Mouse (Mus musculus): ENCODE results near the gene Ahcyl1. TPM values are rescaled to one million over a fixed set of nuclear protein-coding genes. Genes with fewer than 3 reads are reported as not detected.

Ahcyl1 gene
- polyA plus RNA-seq (2015; fragmentation: Illumina TruSeq; extraction: RNeasy Lipid Tissue Mini Kit (QIAGEN cat#74804); ENCODE audit: insufficient read depth, low read depth, low replicate concordance) = 24.6 TPM

GRCm38 (mm10) chr3:107695948-107696881 lies at the start of gene Ahcyl1:
TSS of gene Ahcyl1 (minus strand) at chr3:107696560.

GRCm38 (mm10) chr3:107631523-107631958 lies 64.8 kb downstream of the Ahcyl1 start, which contains the start of gene Strip1:
TSS of gene Strip1 (minus strand) at chr3:107631694.

GRCm38 (mm10) chr3:107630682-107631522 lies 65.5 kb downstream of the Ahcyl1 start, which contains the start of gene Gm10961:
TSS of gene Gm10961 (plus strand) at chr3:107631322.

Other genes starting within 250 kb of the Ahcyl1 start
- gene Kcnc4, start 237.0 kb downstream of the Ahcyl1 start, polyA plus RNA-seq (2015; fragmentation: Illumina TruSeq; extraction: RNeasy Lipid Tissue Mini Kit (QIAGEN cat#74804); ENCODE audit: insufficient read depth, low read depth, low replicate concordance) = not detected
- 2.5 TPM for gene Slc6a17, start 178.5 kb downstream of the Ahcyl1 start, polyA plus RNA-seq (2015; fragmentation: Illumina TruSeq; extraction: RNeasy Lipid Tissue Mini Kit (QIAGEN cat#74804); ENCODE audit: insufficient read depth, low read depth, low replicate concordance)
- not detected for gene Ubl4b, start 141.5 kb downstream of the Ahcyl1 start, polyA plus RNA-seq (2015; fragmentation: Illumina TruSeq; extraction: RNeasy Lipid Tissue Mini Kit (QIAGEN cat#74804); ENCODE audit: insufficient read depth, low read depth, low replicate concordance)
- not detected for gene Alx3, start 101.5 kb downstream of the Ahcyl1 start, polyA plus RNA-seq (2015; fragmentation: Illumina TruSeq; extraction: RNeasy Lipid Tissue Mini Kit (QIAGEN cat#74804); ENCODE audit: insufficient read depth, low read depth, low replicate concordance)
- not detected for gene Gm10961, start 65.2 kb downstream of the Ahcyl1 start, polyA plus RNA-seq (2015; fragmentation: Illumina TruSeq; extraction: RNeasy Lipid Tissue Mini Kit (QIAGEN cat#74804); ENCODE audit: insufficient read depth, low read depth, low replicate concordance)
- gene Strip1, start 64.9 kb downstream of the Ahcyl1 start, polyA plus RNA-seq (2015; fragmentation: Illumina TruSeq; extraction: RNeasy Lipid Tissue Mini Kit (QIAGEN cat#74804); ENCODE audit: insufficient read depth, low read depth, low replicate concordance) = 11.4 TPM
- gene Csf1, start 63.9 kb upstream of the Ahcyl1 start, polyA plus RNA-seq (2015; fragmentation: Illumina TruSeq; extraction: RNeasy Lipid Tissue Mini Kit (QIAGEN cat#74804); ENCODE audit: insufficient read depth, low read depth, low replicate concordance) = 10.5 TPM
- not detected for gene Eps8l3, start 180.7 kb upstream of the Ahcyl1 start, polyA plus RNA-seq (2015; fragmentation: Illumina TruSeq; extraction: RNeasy Lipid Tissue Mini Kit (QIAGEN cat#74804); ENCODE audit: insufficient read depth, low read depth, low replicate concordance)
- gene Gstm5, start 199.3 kb upstream of the Ahcyl1 start, polyA plus RNA-seq (2015; fragmentation: Illumina TruSeq; extraction: RNeasy Lipid Tissue Mini Kit (QIAGEN cat#74804); ENCODE audit: insufficient read depth, low read depth, low replicate concordance) = 23.1 TPM
- gene Gstm7, start 235.3 kb upstream of the Ahcyl1 start, polyA plus RNA-seq (2015; fragmentation: Illumina TruSeq; extraction: RNeasy Lipid Tissue Mini Kit (QIAGEN cat#74804); ENCODE audit: insufficient read depth, low read depth, low replicate concordance) = 5.1 TPM
- gene Gstm6, start 247.2 kb upstream of the Ahcyl1 start, polyA plus RNA-seq (2015; fragmentation: Illumina TruSeq; extraction: RNeasy Lipid Tissue Mini Kit (QIAGEN cat#74804); ENCODE audit: insufficient read depth, low read depth, low replicate concordance) = 1.3 TPM